ENCODE assay signal across 8 mouse cellular contexts in the genomic region with DNA sequence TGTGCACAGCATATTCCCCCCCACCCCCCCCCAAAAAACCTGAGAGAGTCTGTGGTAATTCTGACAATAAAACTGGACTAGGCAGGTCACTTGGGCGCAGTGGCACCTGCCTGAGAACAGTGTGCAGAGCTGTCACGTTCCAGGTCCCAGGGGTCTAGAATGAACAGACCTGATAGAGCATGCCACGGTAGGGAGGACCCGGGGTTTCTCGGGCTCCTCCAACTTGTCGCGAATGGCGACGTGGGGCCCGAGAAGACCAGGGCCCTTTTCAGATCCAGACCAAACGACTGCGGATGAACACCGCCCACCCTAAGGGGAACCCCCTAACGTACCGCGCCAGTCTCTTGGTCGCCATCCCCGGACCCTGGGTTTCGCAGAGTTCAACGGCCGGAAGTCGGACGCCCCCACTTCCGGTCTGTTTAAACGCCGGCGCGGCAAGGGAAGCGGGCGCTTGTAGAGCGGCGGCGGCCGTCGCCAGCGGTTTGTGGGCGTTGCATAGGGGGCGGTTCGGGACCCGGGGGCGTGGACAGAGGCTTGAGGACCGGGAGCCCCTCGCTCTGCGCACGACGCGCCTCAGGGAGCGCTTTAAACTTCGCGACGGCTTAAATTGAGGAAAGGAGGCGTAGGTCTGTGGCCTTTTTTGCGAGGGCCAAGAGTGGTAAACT. TPM values are rescaled to one million over a fixed set of nuclear protein-coding genes. Genes with fewer than 3 reads are reported as not detected.
DNase-seq lines count a peak whose midpoint lies in the region; ATAC-seq and TF ChIP-seq lines count a peak whose summit lies in the region.

A gene (plus strand): TSS at position 421 of the 665 bp plus-strand sequence.
A gene (minus strand): TSS at position 473 of the 665 bp plus-strand sequence.

- peak; percentile 21; the same call in 1 of the 2 replicates for TF ChIP-seq POLR2A in cortical plate, adult 2 months (IDR thresholded peaks at IDR 0.05; ENCODE audit: extremely low read depth, insufficient read depth, low read length)

- H3K27ac ChIP-seq in cortical plate, adult 2 months (ENCODE audit: insufficient read depth, low read length), result no peak within 1 kb of the TSS

- intact Hi-C loops in left cerebral cortex, postnatal 14 days (cut with DNase I), result no loop called here

- no peak for TF ChIP-seq CTCF in cortical plate, adult 2 months (IDR thresholded peaks at IDR 0.05; ENCODE audit: extremely low read depth, insufficient read depth, low read length)

- ATAC-seq in megakaryocyte-erythroid progenitor cell, adult 5-6 weeks (replicated peaks; ENCODE audit: low FRiP score, low TSS enrichment, poor library complexity, severe bottlenecking), result peak; percentile 98

- DNase-seq in adrenal gland, adult (ENCODE audit: inconsistent age in 2 of 2, low spot score in 1 of 2), result peak; percentile 90 to 95
- peak; percentile 53 to 64 for DNase-seq in gastrocnemius, adult 8-10 months (ENCODE audit: low spot score in 2 of 2)
- DNase-seq in hindlimb bud, embryonic 11.5 days (ENCODE audit: extremely low spot score, low read depth, low spot score), result peak; percentile 42
- peak; percentile 59 to 79 for DNase-seq in left cerebral cortex, postnatal 14 days (ENCODE audit: low spot score in 2 of 2)
- peak; percentile 78 for DNase-seq in right cerebral cortex, postnatal 14 days
- DNase-seq in urinary bladder, postnatal 25 days (ENCODE audit: low spot score), result peak; percentile 77

- no peaks in the 10 kb centered on the region for H3K4me1 ChIP-seq in cortical plate, adult 2 months (ENCODE audit: control insufficient read depth, insufficient read depth, low read length)

- peak within 1 kb of the TSS; percentile 96 for H3K4me3 ChIP-seq in cortical plate, adult 2 months (ENCODE audit: insufficient read depth, low read length)

RNA-seq across cellular contexts. Expression of the first gene that starts in this region (rescaled TPM):
- 1.3 and 3.5 TPM in 2 replicates for polyA plus RNA-seq in cortical plate, adult 2 months (2012; rRNA removed)
- total RNA-seq in gastrocnemius, adult 8-10 months (2022), result under 1 TPM in 1 of 4 experiments, not detected in 3; 0.64 TPM
- 1 to 10 TPM; 1.4 to 2.8 TPM for total RNA-seq in left cerebral cortex, postnatal 14 days (2021)
- 68.4 and 72.0 TPM in 2 replicates for total RNA-seq in megakaryocyte-erythroid progenitor cell, adult 5-6 weeks (2014; fragmentation: Nextera tagmentation)
- 44.8 and 45.8 TPM in 2 replicates for total RNA-seq in megakaryocyte-erythroid progenitor cell, adult 5-6 weeks (2017)

RNA-seq across cellular contexts. Expression of the second gene that starts in this region (rescaled TPM):
- 6.9 TPM in 2 replicates for polyA plus RNA-seq in cortical plate, adult 2 months (2012; rRNA removed)
- total RNA-seq in gastrocnemius, adult 8-10 months (2022), result 1 to 10 TPM in 3 of 4 experiments, under 1 TPM in 1; 0.88 to 1.1 (median 1.1) TPM
- 1 to 10 TPM; 6.8 to 7.4 TPM for total RNA-seq in left cerebral cortex, postnatal 14 days (2021)
- total RNA-seq in megakaryocyte-erythroid progenitor cell, adult 5-6 weeks (2014; fragmentation: Nextera tagmentation), result 23.0 and 32.7 TPM in 2 replicates
- 19.5 and 20.3 TPM in 2 replicates for total RNA-seq in megakaryocyte-erythroid progenitor cell, adult 5-6 weeks (2017)

Comparison
In these comparisons a context has a peak if more than half of its experiments do, and no peak if none do; other contexts are left out.
1. RNA of the first gene that starts in this region (total RNA-seq): 44.8 to 72.0 TPM in megakaryocyte-erythroid progenitor cell, adult 5-6 weeks; 1.4 to 2.8 TPM in left cerebral cortex, postnatal 14 days and 0.64 TPM in gastrocnemius, adult 8-10 months; every median in the first group is over 10 times any median in the second.
2. DNase-seq: peak in every context shown above with its lines; median percentile 92 in adrenal gland, adult; 78 in right cerebral cortex, postnatal 14 days; 77 in urinary bladder, postnatal 25 days; 69 in left cerebral cortex, postnatal 14 days; 58 in gastrocnemius, adult 8-10 months; 42 in hindlimb bud, embryonic 11.5 days.